Mouse (Mus musculus) megakaryocyte, embryonic 14.5 days (primary cell): ENCODE data around the gene R3hdm2.

ENCODE experiments used
- FLI1 ChIP-seq: IDR thresholded peaks from 2 replicates; pipeline ENCODE4 v1.6.1; 2012; ENCODE audit warnings: low read length, inconsistent platforms, mixed read lengths
- GATA1 ChIP-seq: IDR thresholded peaks from 3 replicates; pipeline ENCODE4 v1.6.1; 2012; ENCODE audit warnings: mixed read lengths, low read length, inconsistent platforms, borderline replicate concordance

DNA sequence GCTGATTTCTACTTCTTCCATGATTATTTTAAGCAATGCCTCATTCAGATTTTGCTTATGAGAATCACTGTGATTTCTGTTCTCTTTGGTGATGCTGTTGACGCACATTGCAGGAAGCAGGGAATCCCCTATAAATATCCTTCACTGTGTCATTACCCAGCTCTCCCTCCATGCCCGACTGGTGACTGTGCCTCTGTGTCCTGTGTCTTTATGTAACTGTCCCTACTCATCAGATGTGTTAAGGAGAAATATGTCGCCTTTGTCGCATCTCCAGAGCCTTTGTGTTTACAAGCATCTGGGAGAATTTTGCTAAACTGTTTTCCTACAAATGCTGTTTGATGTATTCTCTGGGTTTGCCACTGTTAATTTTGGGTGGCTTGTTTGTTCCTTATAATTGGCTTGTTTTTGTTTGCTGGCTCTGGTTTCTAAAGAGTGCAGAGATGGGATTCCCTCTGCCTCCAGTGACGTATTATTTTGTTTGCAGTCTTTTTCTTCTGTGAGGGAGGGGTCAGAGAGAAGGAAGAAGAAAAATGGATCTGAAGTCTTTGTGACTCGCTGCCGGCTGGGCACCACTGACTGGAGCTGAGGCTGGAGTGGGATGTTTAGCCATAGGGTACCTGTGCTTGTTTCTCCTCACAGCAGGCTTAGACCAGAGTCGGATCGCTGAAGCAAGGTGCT is 40.7 kb downstream of the R3hdm2 start:
- no peak for TF ChIP-seq FLI1
- no peak for TF ChIP-seq GATA1
